Mouse (Mus musculus): ENCODE data around the gene Zfx.

Gene Zfx

DNA sequence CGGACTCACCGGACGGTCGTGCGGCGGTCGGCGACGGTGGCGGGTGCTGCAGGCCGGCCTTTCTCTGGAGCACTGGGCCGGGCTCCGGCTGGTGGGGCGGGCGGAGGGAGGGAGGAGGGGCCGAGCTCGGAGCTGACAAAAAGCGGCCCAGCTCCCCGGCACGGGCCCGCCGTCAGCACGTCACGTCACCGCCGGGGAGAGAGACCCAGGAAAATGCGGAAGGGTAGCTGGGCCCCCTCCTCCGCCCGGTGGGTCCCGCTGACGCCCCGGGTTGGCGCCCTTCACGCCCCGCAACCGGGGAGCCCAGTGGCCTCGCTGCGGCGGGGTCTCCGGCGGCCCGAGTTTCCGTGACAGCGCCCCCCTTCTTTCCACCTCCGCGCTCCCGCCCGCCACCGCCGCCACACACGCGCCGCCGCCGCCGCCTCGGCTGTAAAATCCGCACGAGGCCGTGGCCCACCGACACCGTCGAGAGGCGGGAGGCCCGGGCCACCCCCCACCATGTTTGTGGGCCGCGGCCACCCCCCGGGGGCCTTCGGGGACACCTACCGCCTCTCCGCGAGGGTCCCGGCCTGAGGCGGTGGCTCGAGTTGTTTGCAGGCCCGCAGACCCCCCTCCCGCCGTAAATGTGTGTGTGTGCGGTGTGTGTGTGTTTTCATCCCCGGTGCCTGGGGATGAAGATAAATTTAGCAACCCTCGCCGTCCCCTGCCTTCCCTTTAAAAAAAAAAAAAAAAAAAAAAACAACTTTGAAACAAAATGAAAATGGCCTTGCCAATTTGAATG, at the start of gene Zfx:
Gene Zfx, minus strand, starts transcription at position 644 of the 781 bp plus-strand sequence.
- peak; percentile 70 to 74 for DNase-seq (ENCODE audit: low spot score in 2 of 2)

DNA sequence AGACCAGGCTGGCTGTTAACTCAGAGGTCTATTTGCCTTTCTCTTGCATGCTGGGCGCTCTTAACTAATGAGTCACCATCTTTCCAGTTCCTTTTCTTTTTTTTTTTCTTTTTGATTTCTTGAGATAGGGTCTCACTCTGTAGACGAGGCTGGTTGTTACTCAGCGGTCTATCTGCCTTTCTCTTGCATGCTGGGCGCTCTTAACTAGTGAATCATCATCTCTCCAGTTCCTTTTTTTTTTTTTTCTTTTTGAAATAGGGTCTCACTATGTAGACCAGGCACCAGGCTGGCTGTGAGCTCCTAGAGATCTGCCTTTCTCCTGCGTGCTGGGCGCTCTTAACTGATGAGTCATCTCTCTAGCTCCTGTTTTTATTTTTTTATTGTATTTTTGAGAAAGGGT, 45.8 kb upstream of the Zfx start:
- no peak for DNase-seq (ENCODE audit: low spot score in 2 of 2)

DNA sequence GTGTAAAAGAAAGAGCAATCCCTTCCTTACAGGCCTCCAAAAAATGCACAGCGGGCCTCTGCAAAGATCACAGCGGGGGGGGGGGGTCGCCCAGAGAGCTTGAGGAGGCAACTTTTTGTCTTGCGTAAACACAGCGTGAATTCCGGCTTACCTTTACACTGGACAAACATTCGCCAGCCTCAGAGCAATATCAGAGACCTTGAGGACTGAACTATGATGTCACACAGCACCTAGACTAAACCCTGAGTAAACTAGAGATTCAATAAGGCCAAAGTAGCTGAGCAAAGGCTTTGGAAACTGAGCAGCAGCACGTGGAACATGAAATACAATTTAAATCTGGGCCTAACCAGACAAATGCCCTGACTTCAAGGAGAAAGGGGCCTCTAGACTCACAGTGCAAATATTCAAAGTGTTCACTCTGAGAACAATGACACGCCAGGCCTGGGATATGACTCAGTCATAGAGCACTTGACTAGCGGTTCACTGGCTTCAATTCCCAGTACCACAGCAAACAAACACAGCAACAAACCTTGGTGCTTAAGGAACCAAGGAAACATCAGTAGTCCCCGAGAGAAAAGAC, 28.8 kb upstream of the Zfx start:
- DNase-seq (ENCODE audit: low spot score in 2 of 2): no peak

DNA sequence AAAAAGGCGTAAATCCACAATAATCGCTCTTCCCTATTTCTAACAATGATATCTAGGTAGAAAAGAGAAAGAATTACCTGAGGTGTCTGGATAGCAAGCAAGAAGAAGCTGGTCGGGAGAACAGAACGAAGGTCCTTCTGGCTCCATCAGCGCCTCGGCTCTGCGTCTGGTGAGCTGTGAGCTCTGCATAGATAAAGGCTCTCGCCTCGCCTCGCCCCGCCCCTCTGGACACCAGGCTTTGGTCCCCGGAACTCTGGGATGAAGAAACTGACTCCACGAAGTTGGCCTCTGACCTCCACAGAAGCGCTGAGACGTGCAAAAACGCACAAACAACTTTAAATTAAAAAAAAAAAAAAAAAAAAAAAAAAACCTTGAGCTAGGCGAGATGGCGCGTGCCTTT, 27.0 kb upstream of the Zfx start:
- DNase-seq (ENCODE audit: low spot score in 2 of 2): no peak

DNA sequence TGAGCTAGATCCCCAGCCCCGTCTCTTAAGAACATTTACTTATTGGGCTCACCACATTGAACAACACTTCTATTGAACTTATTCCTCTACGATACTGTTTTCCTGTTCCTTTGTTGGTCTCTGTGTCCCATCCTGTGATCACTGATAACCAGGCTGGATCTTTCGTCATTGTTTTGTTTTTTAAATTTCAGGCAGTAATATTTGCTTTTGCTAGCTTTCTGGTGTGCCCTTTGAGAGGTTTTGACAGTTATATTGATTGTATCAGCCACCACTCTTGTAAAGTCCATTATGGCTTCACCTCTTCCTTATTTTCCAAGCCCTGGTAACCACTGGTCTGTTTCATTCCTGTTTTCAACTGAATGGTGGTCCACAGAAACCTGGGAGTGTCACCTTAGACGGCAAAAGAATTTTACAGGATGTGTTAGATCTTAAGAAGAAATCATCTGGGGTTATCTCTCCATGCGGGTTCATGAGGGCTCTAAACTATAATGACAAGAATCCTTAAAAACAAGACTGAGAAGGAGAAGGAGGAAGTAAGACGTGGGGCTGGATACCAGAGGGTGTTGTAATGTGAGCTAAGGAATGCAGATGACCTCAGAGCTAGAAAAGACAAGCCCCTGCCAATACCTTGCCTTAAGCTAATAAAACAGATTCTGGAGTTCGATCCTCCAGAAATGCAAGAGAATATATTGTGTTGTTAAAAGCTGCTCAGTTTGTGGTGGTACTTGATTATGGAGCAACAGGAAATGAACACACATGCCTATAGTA, 18.7 kb upstream of the Zfx start:
- DNase-seq (ENCODE audit: low spot score in 2 of 2): no peak

DNA sequence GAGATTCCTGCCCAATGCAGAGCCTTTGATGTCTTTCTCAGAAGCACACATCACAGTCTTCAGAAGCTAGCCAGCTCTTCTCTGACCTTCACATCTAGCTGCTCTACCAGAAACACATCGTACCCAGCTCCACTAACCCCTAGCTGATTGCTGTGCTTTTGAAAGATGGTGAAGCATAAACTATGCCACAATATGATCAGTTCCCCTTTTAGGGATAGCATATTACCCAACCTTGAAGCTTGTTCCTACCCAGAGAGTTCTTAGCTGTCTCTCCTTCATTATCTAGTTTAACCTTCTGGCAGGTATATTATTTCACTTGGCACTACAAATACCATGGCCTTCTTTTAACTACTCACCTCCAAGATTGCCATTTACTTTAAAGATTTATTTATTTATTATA, 16.6 kb upstream of the Zfx start:
- no peak for DNase-seq (ENCODE audit: low spot score in 2 of 2)

DNA sequence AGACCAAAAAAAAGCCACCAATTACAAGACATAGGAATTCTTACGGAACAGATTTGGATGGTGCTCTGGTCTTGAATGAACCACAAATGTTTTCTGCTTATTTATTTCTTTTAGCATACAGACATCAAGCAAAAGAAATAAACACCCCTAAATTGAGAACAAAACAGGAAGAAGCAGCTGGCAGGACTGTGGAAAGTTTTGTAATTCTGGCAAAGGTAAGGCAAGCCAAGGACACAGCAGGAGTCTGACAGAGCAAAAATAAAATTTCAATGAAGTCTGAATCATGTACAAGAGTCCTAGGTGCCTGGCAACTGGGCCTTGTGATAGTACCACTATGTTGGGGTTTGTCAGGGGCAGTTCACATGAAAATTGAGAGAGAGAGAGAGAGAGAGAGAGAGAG, 14.8 kb upstream of the Zfx start:
- no peak for DNase-seq (ENCODE audit: low spot score in 2 of 2)

DNA sequence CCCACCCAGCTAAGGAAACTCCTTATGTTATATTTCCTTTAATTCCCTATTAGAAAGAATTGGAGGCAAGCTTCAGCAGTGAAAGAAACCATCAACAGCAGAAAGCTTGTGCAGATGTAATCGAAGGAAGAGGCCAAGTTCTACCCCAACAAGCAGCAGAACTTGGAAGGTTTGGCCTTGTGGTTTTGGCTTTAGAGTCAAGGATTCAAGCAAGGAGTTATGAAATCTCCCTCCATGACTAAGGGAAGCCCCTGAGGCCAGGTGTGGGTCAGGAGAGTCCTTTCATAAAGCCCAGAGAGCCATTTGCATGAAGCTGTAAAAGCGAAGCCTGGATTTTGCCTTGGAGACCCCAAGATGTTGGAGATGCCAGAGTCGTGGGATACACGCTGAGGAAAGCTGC, 11.6 kb upstream of the Zfx start:
- no peak for DNase-seq (ENCODE audit: low spot score in 2 of 2)

DNA sequence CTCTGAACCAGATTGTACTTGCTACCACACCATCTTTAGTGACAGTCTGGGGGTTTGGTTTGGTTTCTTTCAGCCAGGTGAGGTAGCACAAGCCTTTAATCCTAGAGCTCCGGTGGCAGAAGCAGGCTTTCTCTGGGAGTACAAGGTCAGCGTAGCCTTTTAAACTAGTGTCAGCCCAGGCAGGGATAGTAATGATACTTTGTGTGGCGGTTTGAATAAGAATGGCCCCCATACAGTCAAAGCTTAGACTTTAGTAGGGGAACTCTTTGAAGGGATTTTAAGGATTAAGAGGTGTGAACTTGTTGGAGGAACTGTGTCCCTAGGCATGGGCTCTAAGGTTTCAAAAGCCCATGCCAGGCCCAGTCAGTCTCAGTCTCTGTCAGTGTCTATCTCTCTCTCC, 10.0 kb upstream of the Zfx start:
- no peak for DNase-seq (ENCODE audit: low spot score in 2 of 2)

DNA sequence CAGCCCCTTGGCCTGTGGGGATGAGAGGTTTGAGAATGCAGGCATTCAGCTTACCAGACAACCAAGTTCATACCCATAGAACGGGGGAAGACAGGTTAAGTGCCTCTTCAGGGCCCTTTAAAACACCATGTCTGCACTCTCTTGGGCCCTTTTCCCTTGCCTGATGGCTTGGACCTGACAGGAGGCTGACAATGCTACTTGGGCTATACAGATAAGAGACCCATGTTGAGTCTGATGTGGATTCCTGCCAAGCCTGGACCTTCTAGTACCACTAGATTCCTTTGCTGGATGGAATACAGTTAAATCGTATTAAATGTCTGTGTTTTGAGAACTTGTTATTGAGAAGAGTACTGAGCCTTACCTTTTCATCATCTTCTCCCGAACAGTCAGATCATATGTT, 8.7 kb upstream of the Zfx start:
- no peak for DNase-seq (ENCODE audit: low spot score in 2 of 2)

DNA sequence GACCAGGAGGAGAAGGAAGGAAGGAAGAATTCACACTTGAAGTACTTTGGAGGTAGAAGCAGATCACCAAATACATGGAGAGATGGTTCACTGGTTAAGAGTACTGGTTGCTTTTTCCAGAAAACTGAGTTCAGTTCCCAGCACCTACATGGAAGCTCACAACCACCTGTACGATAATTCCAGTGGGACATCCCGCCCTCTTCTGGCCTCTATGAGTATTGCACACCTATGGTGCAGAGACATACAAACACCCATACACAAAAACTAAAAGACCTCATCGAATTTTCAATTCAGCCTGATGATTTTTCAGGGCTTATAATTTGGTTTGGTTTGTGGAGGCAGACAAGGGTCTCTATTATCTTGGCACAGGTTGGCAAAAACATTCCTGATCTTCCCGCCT, 6.2 kb upstream of the Zfx start:
- DNase-seq (ENCODE audit: low spot score in 2 of 2): no peak

- DNase-seq (ENCODE audit: low spot score in 2 of 2): no peak
These were observed 2.4 kb upstream of the Zfx start for GRCm38 (mm10) chrX:94125950-94126349.

- peak in 1 of 2 experiments; percentile 72 for DNase-seq (ENCODE audit: low spot score in 2 of 2)
These were observed 818 bp downstream of the Zfx start for GRCm38 (mm10) chrX:94122709-94123058.

GRCm38 (mm10) chrX:94121866-94122708, 1.4 kb downstream of the Zfx start:
- peak in 1 of 2 experiments; percentile 86 for DNase-seq (ENCODE audit: low spot score in 2 of 2)

GRCm38 (mm10) chrX:94121161-94121856, 2.2 kb downstream of the Zfx start:
- DNase-seq (ENCODE audit: low spot score in 2 of 2): peak; percentile 23 to 33

- no peak for DNase-seq (ENCODE audit: low spot score in 2 of 2)
These were observed 5.2 kb downstream of the Zfx start for GRCm38 (mm10) chrX:94118350-94118749.

DNA sequence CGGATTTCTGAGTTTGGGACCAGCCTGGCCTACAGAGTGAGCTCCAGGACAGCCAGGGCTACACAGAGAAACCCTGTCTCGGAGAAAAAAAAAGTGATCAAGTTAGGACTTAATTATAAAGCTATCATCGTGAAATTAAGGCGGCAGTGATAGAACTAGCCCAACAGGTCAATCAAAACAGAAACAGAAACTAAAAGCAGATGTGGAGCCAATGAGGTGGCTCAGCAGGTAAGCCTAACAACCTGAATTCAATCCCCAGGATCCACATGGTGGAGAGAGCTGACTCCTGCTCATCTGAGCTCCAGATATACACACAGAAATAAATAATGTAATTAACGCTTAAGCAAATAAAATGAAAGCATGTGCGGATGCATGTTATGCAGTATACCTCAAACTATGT, 7.6 kb downstream of the Zfx start:
- no peak for DNase-seq (ENCODE audit: low spot score in 2 of 2)

GRCm38 (mm10) chrX:94105964-94106363, 17.5 kb downstream of the Zfx start:
- DNase-seq (ENCODE audit: low spot score in 2 of 2): no peak

DNA sequence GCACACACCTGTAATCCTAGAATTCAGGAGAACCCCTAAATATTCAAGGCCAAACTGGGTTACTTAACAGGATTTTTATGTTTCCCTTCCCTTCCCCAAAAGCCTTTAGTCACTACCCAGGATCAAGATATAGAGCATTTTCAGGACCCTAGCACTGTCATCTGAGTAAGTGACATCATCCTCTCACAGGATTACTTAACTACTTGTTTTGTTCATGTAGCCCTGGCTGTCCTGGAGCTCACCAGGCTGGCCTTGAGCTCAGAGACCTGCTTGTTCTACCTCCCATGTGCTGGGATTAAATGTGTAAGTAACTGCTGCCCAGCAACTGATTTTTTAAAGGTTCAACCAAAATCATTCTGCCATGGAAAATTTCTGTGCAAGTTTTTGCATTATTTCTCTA, 20.6 kb downstream of the Zfx start:
- no peak for DNase-seq (ENCODE audit: low spot score in 2 of 2)

GRCm38 (mm10) chrX:94100561-94100960, 22.9 kb downstream of the Zfx start:
- DNase-seq (ENCODE audit: low spot score in 2 of 2): peak in 1 of 2 experiments; percentile 14

GRCm38 (mm10) chrX:94091001-94091400, 32.5 kb downstream of the Zfx start:
- DNase-seq (ENCODE audit: low spot score in 2 of 2): no peak

Measured in spleen, postnatal 10 days (tissue).